Mouse (Mus musculus) mouse embryonic stem cell (cell line): ENCODE measurements around the gene Nav1.

ENCODE experiments used
- in situ Hi-C, 2 experiments: fragments of 300-500 bp; cut with MboI; formaldehyde crosslinking; loops; 1 replicate in 1 of 2; 3 replicates in 1 of 2; pipeline ENCODE4 v1.14.3; 2019 to 2020; ENCODE audit warnings: low sequenced_read_pairs in 2 of 2, low pct_unique_long_range_greater_than_20kb in 1 of 2, mixed read lengths in 1 of 2; ENCODE audit not compliant: unreplicated experiment in 1 of 2

Nav1 gene

GRCm38 (mm10) chr1:135621307-135621706 lies 14.2 kb upstream of the Nav1 start:
- in situ Hi-C loops = no loop called here

GRCm38 (mm10) chr1:135619932-135620391 lies 12.9 kb upstream of the Nav1 start:
- in situ Hi-C loops = no loop called here

GRCm38 (mm10) chr1:135619130-135619529 lies 12.0 kb upstream of the Nav1 start:
- in situ Hi-C loops = no loop called here

- in situ Hi-C loops = no loop called here
Measured at GRCm38 (mm10) chr1:135617344-135617743, 10.2 kb upstream of the Nav1 start.

GRCm38 (mm10) chr1:135615715-135616641 lies 8.9 kb upstream of the Nav1 start:
- in situ Hi-C loops = no loop called here

GRCm38 (mm10) chr1:135609621-135610020 lies 2.5 kb upstream of the Nav1 start:
- in situ Hi-C loops = no loop called here

GRCm38 (mm10) chr1:135606355-135607015 lies 610 bp downstream of the Nav1 start:
- in situ Hi-C loops = no loop called here

- in situ Hi-C loops = no loop called here
Measured at GRCm38 (mm10) chr1:135605530-135605929, 1.6 kb downstream of the Nav1 start.

- in situ Hi-C loops = no loop called here
Measured at GRCm38 (mm10) chr1:135604361-135605052, 2.6 kb downstream of the Nav1 start.

- in situ Hi-C loops = no loop called here
Measured at GRCm38 (mm10) chr1:135603121-135603870, 3.8 kb downstream of the Nav1 start.

GRCm38 (mm10) chr1:135600023-135601005 lies 6.8 kb downstream of the Nav1 start:
- in situ Hi-C loops = no loop called here

- in situ Hi-C loops = no loop called here
Measured at GRCm38 (mm10) chr1:135598251-135598879, 8.7 kb downstream of the Nav1 start.

GRCm38 (mm10) chr1:135594279-135594903 lies 12.7 kb downstream of the Nav1 start:
- in situ Hi-C loops = no loop called here

- in situ Hi-C loops = no loop called here
Measured at GRCm38 (mm10) chr1:135593560-135594278, 13.4 kb downstream of the Nav1 start.

- in situ Hi-C loops = no loop called here
Measured at GRCm38 (mm10) chr1:135590776-135591175, 16.3 kb downstream of the Nav1 start.

GRCm38 (mm10) chr1:135588973-135589372 lies 18.1 kb downstream of the Nav1 start:
- in situ Hi-C loops = no loop called here
